Mouse (Mus musculus): ENCODE results near the gene Glrx.

DNA sequence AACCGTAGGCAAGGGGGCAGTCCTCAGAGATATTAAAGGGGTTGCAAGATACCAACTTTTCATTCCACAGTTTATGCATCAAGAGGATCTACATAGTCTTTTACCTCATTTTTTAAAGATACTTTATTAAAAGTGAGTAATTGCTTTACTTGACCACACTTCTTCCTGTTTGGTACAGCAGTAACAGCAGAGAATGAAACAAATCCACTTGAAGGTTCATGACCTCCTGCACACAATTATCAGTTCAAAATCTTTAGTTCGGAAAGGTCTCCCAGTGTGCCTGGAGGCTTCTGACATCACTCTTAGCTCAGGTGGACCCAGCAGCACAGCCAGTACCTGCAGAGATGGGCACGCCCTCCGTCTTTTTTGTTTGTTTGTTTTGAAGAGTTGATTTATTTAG, 12.4 kb downstream of the Glrx start:
- TF ChIP-seq CTCF (IDR thresholded peaks at IDR 0.05; ENCODE audit: low read depth, low read length) (no peak), POLR2A (IDR thresholded peaks at IDR 0.05; ENCODE audit: extremely low read depth, insufficient read depth, low read length) (no peak)

Measured in liver, adult 2 months (tissue).